Mouse (Mus musculus) bone marrow, adult 2 months (tissue): ENCODE measurements around the gene Fam216a.

Source experiments
- CTCF ChIP-seq: fragments of 200-500 bp; IDR thresholded peaks from 2 replicates; pipeline ENCODE4 v1.5.1; 2011; ENCODE audit warnings: low read length, control low read depth; ENCODE audit not compliant: control insufficient read depth, insufficient read depth
- POLR2A ChIP-seq: fragments of 200-500 bp; IDR thresholded peaks from 2 replicates; pipeline ENCODE4 v1.6.1; 2011; ENCODE audit warnings: low read depth, mild to moderate bottlenecking, control low read depth, low read length, borderline replicate concordance; ENCODE audit not compliant: control insufficient read depth

DNA sequence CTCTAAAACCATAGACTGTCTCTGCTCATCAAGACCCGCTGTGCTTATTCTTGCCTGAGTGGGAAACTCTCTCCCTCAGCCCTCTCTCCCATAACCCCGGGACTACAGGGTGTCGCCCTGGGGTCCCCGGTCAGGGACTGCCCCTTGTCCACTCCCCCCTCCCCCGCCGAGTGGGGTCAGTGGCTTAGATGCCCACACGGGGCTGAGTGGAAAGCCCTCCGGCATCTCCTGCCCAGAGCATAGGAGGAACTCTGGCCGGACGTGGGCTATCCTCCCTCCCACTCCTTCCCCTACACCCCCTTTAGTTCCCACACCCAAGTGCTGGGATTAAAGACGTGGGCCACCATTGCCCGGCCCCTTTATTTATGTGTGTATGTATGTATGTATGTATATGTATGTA lies 43.3 kb upstream of the Fam216a start:
- TF ChIP-seq POLR2A (no peak), CTCF (no peak)
